Mouse (Mus musculus): Measurements from ENCODE around the gene Med12l.
"Not testable (repeated sequence)": the region's sequence is repeated elsewhere in the genome, so short reads cannot be mapped to it uniquely, and the experiment has no call there.

Gene Med12l

GRCm38 (mm10) chr3:59022251-59022650 lies 16.6 kb downstream of the Med12l start:
- no peak for DNase-seq (ENCODE audit: low spot score in 2 of 2)

DNA sequence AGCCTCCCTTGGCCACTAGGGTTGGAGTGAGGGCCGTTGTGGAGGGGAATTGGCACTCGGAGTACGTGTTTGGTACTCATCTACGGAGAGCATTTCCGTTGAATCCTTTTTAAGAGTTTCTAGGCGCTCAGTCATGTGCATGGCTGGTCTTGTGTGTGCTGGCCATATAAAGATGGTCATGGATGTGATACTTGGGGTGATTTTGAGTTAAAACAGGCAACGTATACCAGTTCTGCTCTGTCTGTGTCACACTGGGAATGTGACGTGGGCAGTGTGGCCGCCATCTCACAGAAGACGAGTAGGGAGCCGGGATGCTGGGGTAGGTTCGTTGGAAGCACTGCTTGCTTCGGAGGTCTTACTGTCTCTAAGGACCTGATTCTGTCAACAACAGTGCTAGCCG lies 17.3 kb downstream of the Med12l start:
- DNase-seq (ENCODE audit: low spot score in 2 of 2), result no peak

GRCm38 (mm10) chr3:59024531-59025192 lies 19.0 kb downstream of the Med12l start:
- DNase-seq (ENCODE audit: low spot score in 2 of 2), result no peak

- DNase-seq (ENCODE audit: low spot score in 2 of 2), result no peak
Observed at GRCm38 (mm10) chr3:59025193-59025535, 19.5 kb downstream of the Med12l start.

DNA sequence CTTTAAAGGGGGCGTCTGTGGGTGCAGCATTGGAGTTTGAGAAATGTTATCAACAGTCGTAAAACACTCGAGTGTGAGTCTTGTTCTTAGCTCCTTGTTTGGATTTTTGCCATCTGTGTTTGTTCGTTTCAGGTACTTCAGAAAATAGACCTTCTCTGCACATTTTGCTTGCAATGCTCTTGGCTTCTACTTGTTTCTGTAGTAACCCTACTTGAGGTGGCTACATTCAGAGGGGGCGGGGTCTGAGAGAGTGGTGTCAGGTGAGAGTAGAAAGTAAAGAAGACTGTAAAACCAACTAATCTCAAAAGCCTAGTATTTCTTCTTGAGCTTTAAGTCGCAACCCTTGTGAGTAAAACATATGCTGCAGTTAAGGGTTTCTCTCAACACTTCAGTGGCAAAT lies 23.1 kb downstream of the Med12l start:
- DNase-seq (ENCODE audit: low spot score in 2 of 2), result no peak

GRCm38 (mm10) chr3:59030986-59031385 lies 25.4 kb downstream of the Med12l start:
- no peak for DNase-seq (ENCODE audit: low spot score in 2 of 2)

GRCm38 (mm10) chr3:59041487-59041886 lies 35.9 kb downstream of the Med12l start:
- DNase-seq (ENCODE audit: low spot score in 2 of 2), result no peak

GRCm38 (mm10) chr3:59054834-59055535 lies 49.4 kb downstream of the Med12l start:
- peak in 1 of 2 experiments; percentile 30 for DNase-seq (ENCODE audit: low spot score in 2 of 2)

GRCm38 (mm10) chr3:59059022-59059541 lies 53.5 kb downstream of the Med12l start:
- DNase-seq (ENCODE audit: low spot score in 2 of 2), result peak in 1 of 2 experiments; percentile 30

- no peak for DNase-seq (ENCODE audit: low spot score in 2 of 2)
Observed at GRCm38 (mm10) chr3:59060131-59060530, 54.5 kb downstream of the Med12l start.

DNA sequence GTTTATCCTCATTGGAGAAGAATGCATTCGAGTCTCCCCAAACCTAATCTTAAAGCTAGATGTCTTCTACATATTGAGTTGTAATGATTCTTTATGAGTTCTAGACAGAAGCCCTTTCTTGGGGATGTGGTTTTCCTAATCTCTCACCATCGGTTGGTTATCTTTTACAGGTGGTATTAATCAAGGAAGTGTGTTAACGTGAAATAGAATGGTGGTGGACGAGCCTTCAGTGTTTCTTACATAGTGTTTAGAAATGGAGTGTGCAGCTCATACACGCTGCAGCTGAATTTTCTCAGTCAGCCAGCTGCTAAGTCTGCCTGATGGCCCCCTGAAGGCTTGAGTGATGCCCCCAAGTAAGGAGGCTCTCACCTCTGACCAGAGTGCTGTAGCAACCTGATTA lies 56.5 kb downstream of the Med12l start:
- no peak for DNase-seq (ENCODE audit: low spot score in 2 of 2)

GRCm38 (mm10) chr3:59063431-59063830 lies 57.8 kb downstream of the Med12l start:
- no peak for DNase-seq (ENCODE audit: low spot score in 2 of 2)

- no peak for DNase-seq (ENCODE audit: low spot score in 2 of 2)
Observed at GRCm38 (mm10) chr3:59065937-59066336, 60.3 kb downstream of the Med12l start.

GRCm38 (mm10) chr3:59066558-59067294 lies 61.1 kb downstream of the Med12l start:
- DNase-seq (ENCODE audit: low spot score in 2 of 2), result no peak

GRCm38 (mm10) chr3:59069071-59069470 lies 63.4 kb downstream of the Med12l start:
- not testable (repeated sequence) for DNase-seq (ENCODE audit: low spot score in 2 of 2)

GRCm38 (mm10) chr3:59077278-59077677 lies 71.7 kb downstream of the Med12l start:
- DNase-seq (ENCODE audit: low spot score in 2 of 2), result peak in 1 of 2 experiments; percentile 20

GRCm38 (mm10) chr3:59078585-59078984 lies 73.0 kb downstream of the Med12l start:
- no peak for DNase-seq (ENCODE audit: low spot score in 2 of 2)

DNA sequence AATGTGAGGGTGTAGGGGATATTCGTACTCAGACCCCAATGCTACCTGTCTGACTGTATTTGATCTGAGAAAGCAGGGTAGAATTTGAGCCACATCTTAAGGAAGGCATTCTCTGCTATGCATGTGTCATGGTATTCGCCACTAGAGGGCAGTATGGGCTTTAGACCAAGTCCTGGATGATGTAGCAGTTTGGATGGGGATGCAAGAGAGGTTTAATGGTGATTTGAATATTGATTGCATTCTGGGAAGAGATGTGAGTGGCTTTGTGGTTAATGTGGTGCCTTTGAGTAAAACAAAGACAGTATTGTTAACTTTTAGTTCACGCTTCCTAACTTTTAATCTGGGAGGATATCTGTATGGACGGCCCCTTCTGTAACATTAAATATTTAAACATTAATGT lies 73.7 kb downstream of the Med12l start:
- DNase-seq (ENCODE audit: low spot score in 2 of 2), result peak in 1 of 2 experiments; percentile 48

GRCm38 (mm10) chr3:59080293-59080916 lies 74.8 kb downstream of the Med12l start:
- DNase-seq (ENCODE audit: low spot score in 2 of 2), result no peak

DNA sequence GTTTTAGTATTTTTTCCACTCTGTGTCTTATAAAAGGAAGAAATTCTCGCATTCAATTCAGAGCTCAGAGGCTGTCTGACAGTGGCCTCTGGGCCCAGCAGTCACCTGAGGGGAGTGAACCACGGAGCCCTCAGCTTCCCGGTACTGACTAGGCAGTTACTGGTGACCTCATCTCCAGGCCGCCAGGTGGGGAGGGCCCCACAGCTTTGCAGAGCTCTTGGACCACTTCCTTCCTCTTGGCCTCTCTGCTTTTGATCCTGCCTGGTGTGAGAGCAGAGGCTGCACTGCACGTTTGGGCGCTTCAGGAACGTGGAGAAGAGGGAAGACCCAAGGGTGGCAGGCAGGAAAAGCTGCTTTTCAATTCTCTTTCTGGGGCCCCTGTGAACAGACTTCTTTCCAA lies 75.3 kb downstream of the Med12l start:
- peak in 1 of 2 experiments; percentile 16 for DNase-seq (ENCODE audit: low spot score in 2 of 2)

DNA sequence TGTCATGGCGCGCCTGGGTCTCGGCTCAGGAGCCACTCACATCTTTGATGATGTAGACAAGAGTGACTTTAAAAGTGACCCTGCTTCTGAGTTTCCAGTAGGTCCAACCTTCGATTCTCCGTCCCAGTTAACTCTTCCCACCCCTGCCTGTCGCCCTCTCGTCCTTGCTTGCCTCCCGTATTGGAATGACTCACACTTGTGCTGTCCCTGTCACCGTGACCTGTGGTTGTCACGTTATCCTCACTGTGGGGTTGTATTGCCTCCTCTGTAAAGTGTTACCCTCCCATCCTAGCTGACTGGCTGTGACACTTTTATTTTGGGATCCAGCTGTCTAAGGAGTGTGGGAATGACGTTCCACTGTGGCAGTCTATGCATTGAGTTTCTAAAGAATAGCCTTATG lies 87.1 kb downstream of the Med12l start:
- no peak for DNase-seq (ENCODE audit: low spot score in 2 of 2)

GRCm38 (mm10) chr3:59097421-59097820 lies 91.8 kb downstream of the Med12l start:
- no peak for DNase-seq (ENCODE audit: low spot score in 2 of 2)

Data from spleen, postnatal 14 days (tissue).